ENCODE assay signal across 8 mouse cellular contexts in the genomic region with DNA sequence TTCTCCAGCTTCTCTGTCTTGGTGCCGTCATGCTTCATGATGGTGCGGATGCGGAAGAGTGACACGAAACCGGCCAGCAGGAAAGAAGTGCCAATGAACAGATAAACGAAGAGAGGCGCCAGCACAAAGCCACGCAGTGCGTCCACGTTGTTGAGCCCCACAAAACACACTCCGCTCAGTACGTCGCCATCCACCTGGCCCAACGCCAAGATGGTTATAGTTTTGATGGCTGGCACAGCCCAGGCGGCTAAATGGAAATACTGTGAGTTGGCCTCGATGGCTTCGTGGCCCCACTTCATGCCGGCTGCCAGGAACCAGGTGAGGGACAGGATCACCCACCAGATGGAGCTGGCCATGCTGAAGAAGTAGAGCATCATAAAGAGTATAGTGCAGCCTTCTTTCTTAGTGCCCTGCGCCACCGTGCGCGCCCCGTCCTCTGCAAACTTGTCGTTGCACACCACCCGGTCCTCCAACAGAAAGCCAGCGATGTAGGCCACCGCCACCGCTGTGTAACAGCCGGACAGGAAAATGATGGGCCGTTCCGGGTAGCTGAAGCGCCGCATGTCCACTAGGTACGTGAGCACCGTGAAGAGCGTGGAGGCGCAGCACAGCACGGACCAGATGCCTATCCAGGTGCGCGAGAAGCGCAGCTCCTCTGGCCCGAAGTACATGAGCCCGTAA. TPM values are rescaled to one million over a fixed set of nuclear protein-coding genes. Genes with fewer than 3 reads are reported as not detected.
DNase-seq lines count a peak whose midpoint lies in the region; ATAC-seq and TF ChIP-seq lines count a peak whose summit lies in the region.

No protein-coding gene starts in this region.

- peaks cover 25% of the 10 kb centered on the region for H3K9me3 ChIP-seq in G1E (replicated peaks)
- H3K9me3 ChIP-seq in forebrain, embryonic 16.5 days (ENCODE audit: control insufficient read depth, low read length) = no peaks in the 10 kb centered on the region
- no peaks in the 10 kb centered on the region for H3K9me3 ChIP-seq in hindbrain, embryonic 14.5 days (ENCODE audit: control insufficient read depth, low read length)
- no peaks in the 10 kb centered on the region for H3K9me3 ChIP-seq in midbrain, embryonic 11.5 days (ENCODE audit: control insufficient read depth, low read length)

- DNase-seq in G1E (ENCODE audit: low spot score) = no peak
- DNase-seq in cerebellum, adult 2 months = peak; percentile 53 to 61
- no peak for DNase-seq in hindbrain, embryonic 14.5 days (ENCODE audit: low spot score)
- peak; percentile 26 to 42 for DNase-seq in left cerebral cortex, postnatal 14 days (ENCODE audit: low spot score in 2 of 2)
- peak; percentile 90 for DNase-seq in midbrain, embryonic 11.5 days (ENCODE audit: low spot score, missing footprints)
- peak; percentile 63 for DNase-seq in testis, postnatal 10 days (ENCODE audit: low spot score)
- DNase-seq in spleen, postnatal 4 days (ENCODE audit: low spot score in 2 of 2) = no peak

- peak overlapping the region; percentile 97 for H3K4me2 ChIP-seq in forebrain, embryonic 16.5 days (ENCODE audit: low read length)
- peak overlapping the region; percentile 99 for H3K4me2 ChIP-seq in hindbrain, embryonic 14.5 days (replicated peaks)
- peak overlapping the region; percentile 99 for H3K4me2 ChIP-seq in midbrain, embryonic 11.5 days

- ATAC-seq in G1E (ENCODE audit: extremely low read depth, insufficient number of reproducible peaks, low FRiP score, poor library complexity, severe bottlenecking) = no peak
- no peak for ATAC-seq in forebrain, embryonic 16.5 days
- no peak for ATAC-seq in hindbrain, embryonic 14.5 days (ENCODE audit: low FRiP score)
- ATAC-seq in midbrain, embryonic 11.5 days (ENCODE audit: low FRiP score) = no peak

- H3K4me1 ChIP-seq in G1E (ENCODE audit: insufficient read depth, low read depth, low read length) = no peaks in the 10 kb centered on the region; the same call in 1 of the 2 replicates
- H3K4me1 ChIP-seq in cerebellum, adult 2 months (ENCODE audit: control insufficient read depth, insufficient read depth, low read length) = no peaks in the 10 kb centered on the region; the same call in 1 of the 2 replicates
- H3K4me1 ChIP-seq in forebrain, embryonic 16.5 days (replicated peaks; ENCODE audit: control insufficient read depth, insufficient read depth, low read length) = peaks cover 22% of the 10 kb centered on the region
- peaks cover 19% of the 10 kb centered on the region for H3K4me1 ChIP-seq in hindbrain, embryonic 14.5 days (replicated peaks; ENCODE audit: control insufficient read depth, insufficient read depth, low read length)
- H3K4me1 ChIP-seq in midbrain, embryonic 11.5 days (ENCODE audit: control insufficient read depth, insufficient read depth, low read length) = peaks cover 24% of the 10 kb centered on the region

- no peak for TF ChIP-seq POLR2A in cerebellum, adult 2 months (IDR thresholded peaks at IDR 0.05; ENCODE audit: borderline replicate concordance, insufficient read depth, low read length)

- no peak overlapping the region for H3K27ac ChIP-seq in cerebellum, adult 2 months (ENCODE audit: insufficient read depth, low read length)
- peak overlapping the region; percentile 94 for H3K27ac ChIP-seq in forebrain, embryonic 16.5 days (ENCODE audit: low read length)
- H3K27ac ChIP-seq in hindbrain, embryonic 14.5 days = peak overlapping the region; percentile 86
- peak overlapping the region; percentile 95; the same call in 1 of the 2 replicates for H3K27ac ChIP-seq in midbrain, embryonic 11.5 days (ENCODE audit: low read depth, low read length)

- peak overlapping the region; percentile 88 for H3K9ac ChIP-seq in forebrain, embryonic 16.5 days (replicated peaks; ENCODE audit: low read depth, low read length)
- H3K9ac ChIP-seq in hindbrain, embryonic 14.5 days = peak overlapping the region; percentile 67
- peak overlapping the region; percentile 93 for H3K9ac ChIP-seq in midbrain, embryonic 11.5 days (ENCODE audit: low read length)

- intact Hi-C loops in left cerebral cortex, postnatal 14 days (cut with DNase I) = loop anchor here (5.0 to 10.0 kb wide), 2 partner anchors 161 to 261 kb away; no protein-coding TSS in a partner anchor

- H3K36me3 ChIP-seq in G1E (replicated peaks) = no peaks in the 10 kb centered on the region
- no peaks in the 10 kb centered on the region for H3K36me3 ChIP-seq in forebrain, embryonic 16.5 days (ENCODE audit: control insufficient read depth, insufficient read depth)
- H3K36me3 ChIP-seq in hindbrain, embryonic 14.5 days (replicated peaks; ENCODE audit: control insufficient read depth, insufficient read depth) = no peaks in the 10 kb centered on the region
- no peaks in the 10 kb centered on the region for H3K36me3 ChIP-seq in midbrain, embryonic 11.5 days (ENCODE audit: control insufficient read depth, insufficient read depth, low read length)

- WGBS in cerebellum, adult 2 months = 9% methylated on average over 43 of the region's 43 CpGs
- 2% methylated on average over 43 of the region's 43 CpGs for WGBS in forebrain, embryonic 16.5 days
- 2% methylated on average over 43 of the region's 43 CpGs for WGBS in hindbrain, embryonic 14.5 days
- 3% methylated on average over 43 of the region's 43 CpGs for WGBS in midbrain, embryonic 11.5 days

- no peak for TF ChIP-seq CTCF in G1E (IDR thresholded peaks at IDR 0.05; ENCODE audit: low read depth, low read length)
- TF ChIP-seq CTCF in cerebellum, adult 2 months (IDR thresholded peaks at IDR 0.05; ENCODE audit: borderline replicate concordance, insufficient read depth, low read depth, low read length) = no peak

- peaks cover 2% of the 10 kb centered on the region; the same call in 1 of the 2 replicates for H3K27me3 ChIP-seq in G1E (ENCODE audit: insufficient read depth, low read length)
- no peaks in the 10 kb centered on the region for H3K27me3 ChIP-seq in cerebellum, adult 2 months (ENCODE audit: control insufficient read depth, insufficient read depth, low read length)
- H3K27me3 ChIP-seq in forebrain, embryonic 16.5 days (replicated peaks; ENCODE audit: control insufficient read depth, insufficient read depth, low read length) = no peaks in the 10 kb centered on the region
- peaks cover 10% of the 10 kb centered on the region; the same call in 1 of the 2 replicates for H3K27me3 ChIP-seq in hindbrain, embryonic 14.5 days (ENCODE audit: control insufficient read depth, insufficient read depth, low read length)
- H3K27me3 ChIP-seq in midbrain, embryonic 11.5 days (ENCODE audit: control insufficient read depth, insufficient read depth, low read length) = peaks cover 3% of the 10 kb centered on the region; the same call in 1 of the 2 replicates

- H3K4me3 ChIP-seq in G1E (ENCODE audit: low read depth, low read length) = 0 out of 2 replicates have a peak overlapping the region, but pooled peaks have one; percentile 27
- peak overlapping the region; percentile 78 for H3K4me3 ChIP-seq in cerebellum, adult 2 months (replicated peaks; ENCODE audit: insufficient read depth, low read depth, low read length)
- H3K4me3 ChIP-seq in forebrain, embryonic 16.5 days (replicated peaks; ENCODE audit: low read length) = peak overlapping the region; percentile 89
- H3K4me3 ChIP-seq in hindbrain, embryonic 14.5 days (replicated peaks; ENCODE audit: low read length) = peak overlapping the region; percentile 79
- H3K4me3 ChIP-seq in midbrain, embryonic 11.5 days (ENCODE audit: low read depth, low read length) = peak overlapping the region; percentile 81

RNA-seq across cellular contexts. Expression of gene Fzd1, which starts 1.7 kb away (rescaled TPM):
- total RNA-seq in G1E (2014; fragmentation: Nextera tagmentation) (not detected in 2 replicates), G1E (2017) (0.05 TPM in 1 of 2 replicates, not detected in the other)
- polyA plus RNA-seq in G1E (2012) = not detected in 2 replicates
- polyA plus RNA-seq in cerebellum, adult 2 months (2012; rRNA removed) = 29.7 and 37.1 TPM in 2 replicates
- 13.0 and 15.1 TPM in 2 replicates for polyA plus RNA-seq in forebrain, embryonic 16.5 days (2015; fragmentation: Nextera tagmentation; extraction: Ambion mirVana)
- polyA plus RNA-seq in hindbrain, embryonic 14.5 days (2014; fragmentation: Nextera tagmentation; extraction: Ambion mirVana) = 10.8 and 13.3 TPM in 2 replicates
- total RNA-seq in left cerebral cortex, postnatal 14 days (2021) = 10 to 100 TPM; 15.0 to 19.7 TPM
- 26.5 and 26.9 TPM in 2 replicates for polyA plus RNA-seq in midbrain, embryonic 11.5 days (2014; fragmentation: Nextera tagmentation; extraction: Ambion mirVana)

Comparison
In these comparisons a context has a peak if more than half of its experiments do, and no peak if none do; other contexts are left out.
1. DNase-seq: peak in cerebellum, adult 2 months (2 of 2), left cerebral cortex, postnatal 14 days (2 of 2), midbrain, embryonic 11.5 days (single experiment) and testis, postnatal 10 days (single experiment); none in G1E (single experiment), hindbrain, embryonic 14.5 days (single experiment) and spleen, postnatal 4 days (0 of 2).
2. H3K4me3 ChIP-seq: peak in every context shown above with its lines; median percentile 89 in forebrain, embryonic 16.5 days; 81 in midbrain, embryonic 11.5 days; 79 in hindbrain, embryonic 14.5 days; 78 in cerebellum, adult 2 months; 27 in G1E.
3. RNA of gene Fzd1, which starts 1.7 kb away (polyA plus RNA-seq): 29.7 to 37.1 TPM in cerebellum, adult 2 months, 26.5 to 26.9 TPM in midbrain, embryonic 11.5 days, 13.0 to 15.1 TPM in forebrain, embryonic 16.5 days and 10.8 to 13.3 TPM in hindbrain, embryonic 14.5 days; not detected in G1E; every median in the first group is over 10 times any median in the second.
4. Peak in every context shown above with its lines, with median percentiles within 50 percentile points of each other: H3K4me2 ChIP-seq and H3K9ac ChIP-seq.